Mouse (Mus musculus) G1E-ER4 (cell line): ENCODE results near the gene Zc3h14. TPM values are rescaled to one million over a fixed set of nuclear protein-coding genes. Genes with fewer than 3 reads are reported as not detected.

Experiments used
- GATA1 ChIP-seq: IDR thresholded peaks from one replicate; pipeline ENCODE4 v1.8.0; 2012; ENCODE audit warnings: low read length, inconsistent platforms
- polyA plus RNA-seq: library from polyadenylated mRNA; stranded (reverse); fragments of >175 nt; gene quantifications from 2 replicates; pipeline ENCODE4 v1.2.3, GENCODE M21; 2012

Zc3h14 gene
- polyA plus RNA-seq, 1 experiment, result 18.8 TPM

GRCm38 (mm10) chr12:98733776-98734175, 13.0 kb upstream of the Zc3h14 start:
- no peak for TF ChIP-seq GATA1

DNA sequence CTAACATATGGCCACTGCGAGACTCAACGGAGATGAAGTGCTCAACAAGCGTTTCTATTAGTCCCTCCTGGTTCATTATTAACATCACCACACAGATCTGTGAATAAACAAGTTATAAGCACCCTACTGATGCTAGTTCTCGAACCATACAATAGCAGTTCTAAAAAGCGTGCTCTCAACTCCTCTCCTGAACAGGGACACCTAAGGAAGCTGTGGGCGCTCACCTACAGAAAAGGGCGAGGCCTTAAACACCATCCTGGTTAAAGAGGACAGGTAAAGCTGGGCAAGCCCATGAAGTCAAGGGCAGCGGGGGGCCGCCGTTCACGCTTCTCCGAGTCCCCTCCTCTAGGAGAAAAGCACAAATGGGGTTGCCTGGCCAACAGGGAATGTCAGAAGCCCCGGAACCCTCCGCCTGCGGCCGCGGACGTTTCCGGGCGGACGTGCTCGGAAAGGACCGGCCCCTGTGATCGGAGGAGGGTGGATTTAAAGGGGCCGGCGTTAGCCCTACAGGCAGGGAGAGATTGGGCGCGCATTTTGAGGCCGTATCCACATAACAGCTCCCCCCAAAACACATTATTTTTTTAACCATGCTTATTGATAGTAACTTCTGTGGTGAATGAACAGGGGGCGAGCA, 12.4 kb upstream of the Zc3h14 start:
- TF ChIP-seq GATA1, result no peak

GRCm38 (mm10) chr12:98734880-98735801, 11.6 kb upstream of the Zc3h14 start:
- TF ChIP-seq GATA1, result no peak

- no peak for TF ChIP-seq GATA1
Measured at GRCm38 (mm10) chr12:98736951-98737800, 9.6 kb upstream of the Zc3h14 start, which contains the start of gene Ptpn21. Ptpn21 (minus strand) TSS chr12:98737405.

DNA sequence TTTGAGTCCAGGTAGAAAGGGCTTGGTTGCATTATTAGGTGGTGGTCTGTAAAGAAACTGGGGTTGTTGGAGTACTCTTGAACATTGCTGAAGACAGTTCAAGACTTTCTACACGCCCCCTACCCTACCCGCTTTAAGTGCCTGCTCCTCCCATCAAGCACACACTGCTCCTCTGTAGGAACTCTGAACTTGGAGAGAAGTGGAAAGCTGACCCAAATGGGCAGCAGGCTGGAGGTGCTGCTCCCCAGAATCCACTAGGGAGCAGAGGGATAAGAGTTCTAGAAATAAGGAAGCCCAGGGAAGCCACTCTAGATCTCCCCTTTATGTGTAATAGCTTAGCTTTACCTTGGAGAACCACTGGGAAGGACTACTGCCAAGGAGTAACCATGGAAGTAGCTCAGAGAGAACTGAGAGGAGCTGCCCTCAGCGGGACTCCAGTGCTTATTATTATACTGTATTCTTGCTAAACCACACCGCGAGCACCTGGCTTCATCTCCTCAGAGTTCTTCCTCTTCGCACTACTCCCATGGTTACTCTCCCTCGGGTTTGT, 8.9 kb upstream of the Zc3h14 start:
- no peak for TF ChIP-seq GATA1

GRCm38 (mm10) chr12:98741011-98741501, 5.7 kb upstream of the Zc3h14 start:
- TF ChIP-seq GATA1, result no peak

GRCm38 (mm10) chr12:98745626-98746025, 1.1 kb upstream of the Zc3h14 start:
- no peak for TF ChIP-seq GATA1

DNA sequence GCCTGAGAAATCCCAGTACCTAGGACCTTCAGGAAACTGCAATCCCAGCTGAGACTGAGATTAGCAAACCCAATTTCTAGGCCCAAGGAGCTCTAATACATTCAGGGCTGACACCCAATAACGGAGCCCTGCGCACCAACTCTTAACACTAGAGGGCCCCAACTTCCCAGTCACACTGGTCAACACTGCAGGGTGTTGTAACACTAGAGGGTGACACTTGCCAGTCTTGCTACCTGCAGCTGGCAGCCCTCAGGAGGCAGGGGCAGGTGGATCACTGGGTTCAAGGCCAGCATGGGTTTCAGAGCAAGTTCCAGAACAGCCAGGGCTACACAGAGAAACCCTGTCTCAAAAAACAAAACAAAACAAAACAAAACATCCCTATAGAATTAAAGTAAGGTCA, 633 bp upstream of the Zc3h14 start:
- TF ChIP-seq GATA1, result no peak

- no peak for TF ChIP-seq GATA1
Measured at GRCm38 (mm10) chr12:98747380-98747753, 603 bp downstream of the Zc3h14 start.

- TF ChIP-seq GATA1, result no peak
Measured at GRCm38 (mm10) chr12:98757636-98758035, 10.9 kb downstream of the Zc3h14 start.

- TF ChIP-seq GATA1, result no peak
Measured at GRCm38 (mm10) chr12:98759700-98760099, 12.9 kb downstream of the Zc3h14 start.

DNA sequence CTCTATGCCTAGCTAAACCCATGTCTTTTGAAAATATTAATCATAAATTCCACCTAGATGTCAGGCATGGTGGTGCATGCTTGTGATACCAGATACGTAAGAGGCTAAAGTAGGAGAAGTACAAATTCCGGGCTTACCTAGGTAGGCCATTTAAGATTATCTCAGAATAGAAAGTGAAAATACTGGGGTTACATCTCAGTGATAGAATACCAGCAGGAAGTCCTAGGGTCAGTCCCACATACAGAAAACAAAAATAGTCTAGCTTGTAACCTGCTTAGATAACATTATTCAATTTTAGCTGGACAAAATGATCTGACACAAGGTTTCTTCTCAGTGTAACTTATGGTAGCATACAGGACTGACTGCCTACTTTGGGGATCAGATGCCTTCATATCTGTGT, 19.5 kb downstream of the Zc3h14 start:
- TF ChIP-seq GATA1, result no peak

DNA sequence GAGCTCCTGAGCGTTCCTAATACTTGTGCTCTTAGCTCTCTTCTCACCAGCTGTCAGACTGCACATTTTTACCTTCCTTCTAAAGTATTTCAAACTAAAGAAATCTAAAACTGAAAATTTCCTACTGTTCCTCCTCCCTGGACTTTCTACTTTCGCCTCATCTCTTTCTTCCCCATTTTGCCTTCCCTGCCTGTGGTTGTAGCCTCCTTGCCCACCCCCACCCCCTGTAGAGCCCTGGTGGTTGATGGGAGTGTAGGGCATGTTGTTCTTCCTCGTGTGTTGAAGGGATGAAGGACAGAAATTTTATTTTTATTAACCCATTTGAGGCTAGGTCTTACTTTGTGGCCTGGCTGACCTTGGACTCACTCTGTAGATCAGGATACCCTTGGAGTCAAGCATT, 30.7 kb downstream of the Zc3h14 start:
- no peak for TF ChIP-seq GATA1

- TF ChIP-seq GATA1, result no peak
Measured at GRCm38 (mm10) chr12:98779148-98779547, 32.4 kb downstream of the Zc3h14 start.

DNA sequence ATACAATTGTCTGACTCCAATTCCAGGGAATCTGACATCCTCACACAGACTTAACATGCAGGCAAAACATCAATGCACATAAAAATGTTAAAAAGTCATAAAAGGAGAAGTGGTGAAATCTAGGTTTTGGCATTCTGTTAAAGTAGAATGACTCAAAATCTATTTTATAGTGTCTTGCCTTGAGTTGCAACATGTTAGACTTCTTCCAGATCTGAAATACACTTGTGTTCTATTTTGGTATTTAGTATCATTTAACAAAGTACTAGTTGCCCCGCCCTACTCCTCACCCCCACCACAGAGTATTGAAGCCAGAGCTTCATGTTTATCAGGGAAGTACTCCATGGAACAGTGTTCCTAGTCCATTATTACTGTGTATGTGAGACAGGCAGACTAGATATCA, 37.5 kb downstream of the Zc3h14 start:
- TF ChIP-seq GATA1, result no peak
